Mouse (Mus musculus): ENCODE measurements at regions not wholly inside any gene's neighbourhood (a gene's known extent, or its start where the extent isn't known, plus 50 kb on each side); places are given as distances from the start of the nearest gene placed in this dataset.
"Not testable (repeated sequence)": the region's sequence is repeated elsewhere in the genome, so short reads cannot be mapped to it uniquely, and the experiment has no call there.

- no peak for TF ChIP-seq EP300 (IDR thresholded peaks at IDR 0.05)
- no peak for TF ChIP-seq CTCF (IDR thresholded peaks at IDR 0.05)
- ATAC-seq: no peak
- Histone ChIP-seq H3K9me3 (ENCODE audit: low read length) (no peaks in the 10 kb centered on the region), H3K27ac (ENCODE audit: low read length) (no peak overlapping the region), H3K4me2 (replicated peaks; ENCODE audit: low read depth, low read length) (no peak overlapping the region), H3K9ac (replicated peaks; ENCODE audit: low read depth) (no peak overlapping the region), H3K27me3 (replicated peaks; ENCODE audit: insufficient read depth, low read length) (no peaks in the 10 kb centered on the region), H3K36me3 (ENCODE audit: insufficient read depth, low read length) (no peaks in the 10 kb centered on the region), H3K4me3 (ENCODE audit: low read depth, low read length) (no peak overlapping the region), H3K4me1 (ENCODE audit: insufficient read depth, low read depth, low read length) (no peaks in the 10 kb centered on the region)
- DNase-seq (ENCODE audit: low spot score): no peak
- 79% methylated on average over 9 of the region's 9 CpGs for WGBS
Observed at GRCm38 (mm10) chr7:60293556-60293955, 153.5 kb upstream of the Snrpn start.

GRCm38 (mm10) chr7:60244187-60244866 lies 104.3 kb upstream of the Snrpn start:
- not testable (repeated sequence) for H3K27ac ChIP-seq (ENCODE audit: low read length); H3K4me1 ChIP-seq (ENCODE audit: insufficient read depth, low read depth, low read length); H3K36me3 ChIP-seq (ENCODE audit: insufficient read depth, low read length); H3K9me3 ChIP-seq (ENCODE audit: low read length); H3K27me3 ChIP-seq (replicated peaks; ENCODE audit: insufficient read depth, low read length); H3K9ac ChIP-seq (replicated peaks; ENCODE audit: low read depth)
- DNase-seq (ENCODE audit: low spot score) (peak; percentile 51), ATAC-seq (peak; percentile 93)
- Histone ChIP-seq H3K4me2 (replicated peaks; ENCODE audit: low read depth, low read length) (peak overlapping the region; percentile 37), H3K4me3 (ENCODE audit: low read depth, low read length) (peak overlapping the region; percentile 30)
- 15% methylated on average over 22 of the region's 22 CpGs for WGBS

DNA sequence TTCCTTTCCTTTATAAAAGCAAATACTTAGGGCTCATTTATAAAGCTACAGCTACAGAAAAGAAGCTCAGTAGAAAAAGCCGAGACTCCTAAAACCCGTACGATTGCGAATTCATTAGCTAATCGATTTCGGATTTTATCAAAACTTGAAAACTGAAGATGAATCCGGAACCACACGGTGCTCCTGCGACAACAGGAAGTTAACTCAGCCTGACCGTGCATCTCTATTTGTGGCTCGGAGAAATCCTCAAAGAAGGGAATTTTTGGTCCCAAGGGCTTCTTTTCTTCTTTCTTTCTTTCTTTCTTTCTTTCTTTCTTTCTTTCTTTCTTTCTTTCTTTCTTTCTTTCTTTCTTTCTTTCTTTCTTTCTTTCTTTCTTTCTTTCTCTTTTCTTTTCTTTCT lies 103.7 kb upstream of the Snrpn start:
- not testable (repeated sequence) for H3K9me3 ChIP-seq (ENCODE audit: low read length); H3K4me1 ChIP-seq (ENCODE audit: insufficient read depth, low read depth, low read length); H3K9ac ChIP-seq (replicated peaks; ENCODE audit: low read depth); H3K27ac ChIP-seq (ENCODE audit: low read length); H3K27me3 ChIP-seq (replicated peaks; ENCODE audit: insufficient read depth, low read length); H3K36me3 ChIP-seq (ENCODE audit: insufficient read depth, low read length)
- ATAC-seq: peak; percentile 80
- 32% methylated on average over 11 of the region's 11 CpGs for WGBS
- peak overlapping the region; percentile 33 for H3K4me3 ChIP-seq (ENCODE audit: low read depth, low read length)
- peak overlapping the region; percentile 39 for H3K4me2 ChIP-seq (replicated peaks; ENCODE audit: low read depth, low read length)
- peak; percentile 46 for DNase-seq (ENCODE audit: low spot score)

- H3K36me3 ChIP-seq (ENCODE audit: insufficient read depth, low read length); DNase-seq (ENCODE audit: low spot score): not testable (repeated sequence)
- 5% methylated on average over 4 of the region's 4 CpGs for WGBS
Observed at GRCm38 (mm10) chr7:60238595-60239195, 98.7 kb upstream of the Snrpn start.

DNA sequence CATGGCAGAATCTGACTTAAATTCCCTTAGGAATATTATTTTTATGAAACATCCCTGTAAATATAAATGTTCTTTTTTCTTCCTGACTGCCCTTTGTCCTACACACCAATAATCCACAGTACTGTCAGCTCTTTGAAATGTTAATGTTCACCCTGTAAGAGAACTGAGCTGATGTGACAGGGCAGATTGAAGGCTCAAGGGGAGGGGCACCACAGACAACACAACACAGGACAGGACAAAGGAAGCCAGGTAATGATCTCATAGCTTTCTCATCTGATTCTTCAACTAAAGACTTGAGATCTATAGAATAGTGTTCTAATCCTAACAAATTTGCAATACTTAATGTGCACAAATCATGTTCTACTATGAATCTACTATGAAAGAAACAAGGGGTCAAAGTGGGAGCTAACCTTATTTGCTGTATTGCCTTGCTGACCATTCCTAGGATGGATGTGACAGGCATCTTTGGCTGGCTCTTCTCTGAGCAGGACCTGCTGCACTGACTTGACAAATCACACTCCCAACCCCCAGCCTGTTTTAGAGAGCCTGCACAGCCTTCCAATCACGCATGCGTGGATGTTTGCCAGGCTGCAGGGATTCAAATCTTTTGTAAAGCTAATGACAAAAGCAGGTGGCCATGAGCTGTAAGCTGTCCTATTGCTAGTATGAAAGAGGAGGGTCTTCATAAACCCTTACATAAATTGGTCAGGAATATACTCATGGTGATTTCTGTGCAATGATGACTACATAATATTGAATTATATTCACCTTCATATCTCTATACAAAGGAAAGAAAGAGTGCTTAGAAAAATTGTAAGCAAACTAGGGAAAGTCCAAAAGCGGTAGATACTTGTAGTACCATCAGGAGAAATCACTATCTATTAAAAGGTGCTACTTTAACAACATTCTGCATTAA lies 76.6 kb upstream of the Snrpn start:
- H3K27ac ChIP-seq (ENCODE audit: low read length); H3K4me3 ChIP-seq (ENCODE audit: low read depth, low read length); H3K4me1 ChIP-seq (ENCODE audit: insufficient read depth, low read depth, low read length); H3K36me3 ChIP-seq (ENCODE audit: insufficient read depth, low read length); H3K9me3 ChIP-seq (ENCODE audit: low read length); H3K9ac ChIP-seq (replicated peaks; ENCODE audit: low read depth); H3K27me3 ChIP-seq (replicated peaks; ENCODE audit: insufficient read depth, low read length); DNase-seq (ENCODE audit: low spot score); ATAC-seq; H3K4me2 ChIP-seq (replicated peaks; ENCODE audit: low read depth, low read length): not testable (repeated sequence)
- 49% methylated on average over 3 of the region's 3 CpGs for WGBS

More at GRCm38 (mm10) chr7:60238595-60239195, 98.7 kb upstream of the Snrpn start:
- H3K4me3 ChIP-seq (ENCODE audit: low read depth, low read length); H3K4me2 ChIP-seq (replicated peaks; ENCODE audit: low read depth, low read length); H3K4me1 ChIP-seq (ENCODE audit: insufficient read depth, low read depth, low read length); H3K27me3 ChIP-seq (replicated peaks; ENCODE audit: insufficient read depth, low read length); H3K9me3 ChIP-seq (ENCODE audit: low read length); H3K27ac ChIP-seq (ENCODE audit: low read length); ATAC-seq; H3K9ac ChIP-seq (replicated peaks; ENCODE audit: low read depth): not testable (repeated sequence)
- TF ChIP-seq CTCF (IDR thresholded peaks at IDR 0.05): peak; percentile 41
